Mouse (Mus musculus) MEL (cell line): ENCODE data around the gene Slc2a3.

Experiments used
- CTCF ChIP-seq, 3 experiments: IDR thresholded peaks in 2 of 3; conservative IDR thresholded peaks in 1 of 3; 2 replicates each; pipeline ENCODE4 v1.5.1; 2011 to 2012; ENCODE audit warnings: low read length in 3 of 3, low read depth in 2 of 3, mild to moderate bottlenecking in 2 of 3, improper control_type of control experiment in 1 of 3, inconsistent platforms in 1 of 3, mixed read lengths in 1 of 3, moderate library complexity in 1 of 3; ENCODE audit not compliant: control insufficient read depth in 1 of 3, insufficient read depth in 1 of 3, poor library complexity in 1 of 3, severe bottlenecking in 1 of 3
- KAT2A ChIP-seq: conservative IDR thresholded peaks from 2 replicates; pipeline ENCODE4 v1.6.1; 2012; ENCODE audit warnings: low read depth, low read length, improper control_type of control experiment, inconsistent platforms
- MEF2A ChIP-seq: IDR thresholded peaks from 2 replicates; pipeline ENCODE4 v1.6.1; 2014; ENCODE audit warnings: low read depth, mild to moderate bottlenecking, inconsistent platforms, low read length, improper control_type of control experiment; ENCODE audit not compliant: poor library complexity, insufficient replicate concordance, severe bottlenecking; ENCODE audit errors: extremely low read depth
- NELFE ChIP-seq: IDR thresholded peaks from 2 replicates; pipeline ENCODE4 v1.6.1; 2011; ENCODE audit warnings: low read depth, low read length, improper control_type of control experiment
- POLR2A ChIP-seq, 2 experiments: IDR thresholded peaks; 2 replicates each; pipeline ENCODE4 v1.6.1; 2011 to 2012; ENCODE audit warnings: low read length in 2 of 2, mild to moderate bottlenecking in 2 of 2, control low read depth in 1 of 2, improper control_type of control experiment in 1 of 2, low read depth in 1 of 2, moderate library complexity in 1 of 2; ENCODE audit not compliant: control insufficient read depth in 1 of 2, insufficient read depth in 1 of 2, poor library complexity in 1 of 2
- POLR2AphosphoS5 ChIP-seq: IDR thresholded peaks from 2 replicates; pipeline ENCODE4 v1.6.1; 2012; ENCODE audit warnings: low read depth, borderline replicate concordance, mild to moderate bottlenecking, inconsistent platforms, low read length, moderate library complexity, mixed read lengths
- RAD21 ChIP-seq: IDR thresholded peaks from 2 replicates; pipeline ENCODE4 v1.6.1; 2011; ENCODE audit warnings: mild to moderate bottlenecking, low read depth, low read length, improper control_type of control experiment
- ZC3H11A ChIP-seq: IDR thresholded peaks from 2 replicates; pipeline ENCODE4 v1.6.1; 2012; ENCODE audit warnings: low read depth, mild to moderate bottlenecking, inconsistent platforms, low read length, improper control_type of control experiment

GRCm38 (mm10) chr6:122836974-122837373 lies 35.5 kb upstream of the Slc2a3 start:
- TF ChIP-seq ZC3H11A (no peak), POLR2AphosphoS5 (no peak), NELFE (no peak), POLR2A (IDR thresholded peaks at IDR 0.05; ENCODE audit: control insufficient read depth in 1 of 2, insufficient read depth in 1 of 2, low read depth in 1 of 2, low read length in 2 of 2, poor library complexity in 1 of 2) (no peak), KAT2A (no peak), MEF2A (no peak), RAD21 (peak; percentile 43), CTCF (IDR thresholded peaks at IDR 0.05 in 2 of 3, conservative IDR thresholded peaks at IDR 0.05 in 1 of 3; ENCODE audit: control insufficient read depth in 1 of 3, insufficient read depth in 1 of 3, low read depth in 2 of 3, low read length in 3 of 3, poor library complexity in 1 of 3, severe bottlenecking in 1 of 3) (peak in 2 of 3 experiments; percentile 44 to 67; a peak in 5 of 6 replicates)
